Mouse (Mus musculus) CH12.LX (cell line): ENCODE measurements around the gene 9430015G10Rik. TPM values are rescaled to one million over a fixed set of nuclear protein-coding genes. Genes with fewer than 3 reads are reported as not detected.
A peak's percentile ranks its signal among the peaks of the same experiment; 100 is the strongest.

Experiments
- DNase-seq: peaks from one replicate; pipeline ENCODE4 v3.0.0-alpha.2; 2013; ENCODE audit errors: extremely low read depth
- H3K27ac ChIP-seq: 2 replicates; pipeline ENCODE4 v1.5.1; 2012; ENCODE audit warnings: low read depth, mild to moderate bottlenecking, control low read depth, moderate library complexity; ENCODE audit not compliant: insufficient read depth
- H3K27me3 ChIP-seq: replicated peaks from 2 replicates; pipeline ENCODE3; 2012; ENCODE audit warnings: inconsistent platforms
- H3K36me3 ChIP-seq, 2 experiments: replicated peaks in 1 of 2; 2 replicates each; pipeline versions ENCODE3 to v1.6.1; 2012; ENCODE audit warnings: inconsistent platforms in 1 of 2, low read length in 1 of 2, mild to moderate bottlenecking in 1 of 2, mixed read lengths in 1 of 2, moderate library complexity in 1 of 2; ENCODE audit not compliant: control insufficient read depth in 1 of 2, insufficient read depth in 1 of 2
- H3K4me1 ChIP-seq, 2 experiments: 2 replicates each; pipeline ENCODE4 v1.6.1; 2012; ENCODE audit warnings: inconsistent platforms in 1 of 2, moderate library complexity in 1 of 2; ENCODE audit not compliant: insufficient read depth in 2 of 2, control insufficient read depth in 1 of 2
- H3K4me2 ChIP-seq: 2 replicates; pipeline ENCODE4 v1.6.1; 2012; ENCODE audit warnings: low read depth, mild to moderate bottlenecking, control low read depth; ENCODE audit not compliant: poor library complexity, insufficient read depth, severe bottlenecking
- H3K4me3 ChIP-seq, 3 experiments: fragments of 150-350 bp in 1 of 3; sonication (generic) in 1 of 3; replicated peaks in 1 of 3; 2 replicates each; pipeline versions ENCODE3 to v1.5.1; 2011 to 2012; ENCODE audit warnings: low read depth in 2 of 3, low read length in 2 of 3, mild to moderate bottlenecking in 2 of 3, moderate library complexity in 2 of 3, control low read depth in 1 of 3, improper control_type of control experiment in 1 of 3, inconsistent platforms in 1 of 3, mixed read lengths in 1 of 3; ENCODE audit not compliant: poor library complexity in 1 of 3
- H3K79me2 ChIP-seq: replicated peaks from 2 replicates; pipeline ENCODE4 v1.6.1; 2012; ENCODE audit warnings: mild to moderate bottlenecking, moderate library complexity; ENCODE audit not compliant: control insufficient read depth, poor library complexity, insufficient read depth, severe bottlenecking; ENCODE audit errors: extremely low read depth
- H3K9ac ChIP-seq: 2 replicates; pipeline ENCODE4 v1.6.1; 2012; ENCODE audit warnings: low read depth, mild to moderate bottlenecking, control low read depth, moderate library complexity; ENCODE audit not compliant: insufficient read depth
- H3K9me3 ChIP-seq: replicated peaks from 2 replicates; pipeline ENCODE3; 2012; ENCODE audit warnings: low read length, inconsistent platforms, mixed read lengths
- CTCF ChIP-seq, 2 experiments: IDR thresholded peaks in 1 of 2; conservative IDR thresholded peaks in 1 of 2; 2 replicates each; pipeline ENCODE4 v1.5.1; 2011 to 2012; ENCODE audit warnings: low read depth in 2 of 2, low read length in 2 of 2, improper control_type of control experiment in 1 of 2, inconsistent platforms in 1 of 2, mild to moderate bottlenecking in 1 of 2, moderate library complexity in 1 of 2
- E2F4 ChIP-seq: IDR thresholded peaks from 2 replicates; pipeline ENCODE4 v1.6.1; 2011; ENCODE audit warnings: low read depth, low read length, improper control_type of control experiment; ENCODE audit not compliant: insufficient replicate concordance
- ELF1 ChIP-seq: IDR thresholded peaks from 2 replicates; pipeline ENCODE4 v1.6.1; 2014; ENCODE audit warnings: low read depth, mild to moderate bottlenecking, inconsistent platforms, low read length, improper control_type of control experiment
- EP300 ChIP-seq: IDR thresholded peaks from 2 replicates; pipeline ENCODE4 v1.6.1; 2011; ENCODE audit warnings: low read length, improper control_type of control experiment
- GABPA ChIP-seq: IDR thresholded peaks from 2 replicates; pipeline ENCODE4 v1.6.1; 2012; ENCODE audit warnings: low read depth, low read length, improper control_type of control experiment, inconsistent platforms; ENCODE audit not compliant: insufficient replicate concordance
- HCFC1 ChIP-seq: IDR thresholded peaks from 2 replicates; pipeline ENCODE4 v1.6.1; 2012; ENCODE audit warnings: low read depth, mild to moderate bottlenecking, inconsistent platforms, low read length, improper control_type of control experiment
- JUND ChIP-seq: conservative IDR thresholded peaks from 2 replicates; pipeline ENCODE4 v1.6.1; 2011; ENCODE audit warnings: low read depth, low read length, improper control_type of control experiment
- MAFK ChIP-seq: IDR thresholded peaks from 2 replicates; pipeline ENCODE4 v1.6.1; 2011; ENCODE audit warnings: low read length, improper control_type of control experiment; ENCODE audit not compliant: insufficient replicate concordance
- MAZ ChIP-seq: IDR thresholded peaks from 2 replicates; pipeline ENCODE4 v1.6.1; 2012; ENCODE audit warnings: low read depth, mild to moderate bottlenecking, inconsistent platforms, low read length, improper control_type of control experiment, moderate library complexity
- MYC ChIP-seq: IDR thresholded peaks from 2 replicates; pipeline ENCODE4 v1.6.1; 2011; ENCODE audit warnings: low read depth, mild to moderate bottlenecking, improper control_type of control experiment, low read length
- NELFE ChIP-seq: IDR thresholded peaks from 2 replicates; pipeline ENCODE4 v1.6.1; 2011; ENCODE audit warnings: low read depth, low read length, improper control_type of control experiment
- POLR2A ChIP-seq: IDR thresholded peaks from 2 replicates; pipeline ENCODE4 v1.6.1; 2011; ENCODE audit warnings: low read depth, mild to moderate bottlenecking, improper control_type of control experiment, low read length
- POLR2AphosphoS2 ChIP-seq: IDR thresholded peaks from 2 replicates; pipeline ENCODE4 v1.6.1; 2011; ENCODE audit warnings: low read depth, low read length, improper control_type of control experiment
- RAD21 ChIP-seq: IDR thresholded peaks from 2 replicates; pipeline ENCODE4 v1.6.1; 2011; ENCODE audit warnings: low read depth, mild to moderate bottlenecking, low read length, improper control_type of control experiment, moderate library complexity
- SIN3A ChIP-seq: IDR thresholded peaks from 2 replicates; pipeline ENCODE4 v1.6.1; 2012; ENCODE audit warnings: low read length, improper control_type of control experiment, inconsistent platforms
- TBP ChIP-seq: conservative IDR thresholded peaks from 2 replicates; pipeline ENCODE4 v1.6.1; 2011; ENCODE audit warnings: low read depth, low read length, improper control_type of control experiment
- TCF12 ChIP-seq: IDR thresholded peaks from 2 replicates; pipeline ENCODE4 v1.6.1; 2014; ENCODE audit warnings: low read depth, mild to moderate bottlenecking, inconsistent platforms, low read length, improper control_type of control experiment
- UBTF ChIP-seq: IDR thresholded peaks from 2 replicates; pipeline ENCODE4 v1.6.1; 2012; ENCODE audit warnings: low read depth, mild to moderate bottlenecking, inconsistent platforms, low read length, improper control_type of control experiment, moderate library complexity
- USF2 ChIP-seq: conservative IDR thresholded peaks from 2 replicates; pipeline ENCODE4 v1.6.1; 2011; ENCODE audit warnings: low read depth, low read length, improper control_type of control experiment
- ZMIZ1 ChIP-seq: IDR thresholded peaks from 2 replicates; pipeline ENCODE4 v1.6.1; 2012; ENCODE audit warnings: low read depth, mild to moderate bottlenecking, inconsistent platforms, low read length, improper control_type of control experiment
- ZNF384 ChIP-seq: IDR thresholded peaks from 2 replicates; pipeline ENCODE4 v1.6.1; 2012; ENCODE audit warnings: low read depth, low read length, improper control_type of control experiment, inconsistent platforms
- dilution Hi-C: fragments of 300-500 bp; cut with MboI; formaldehyde crosslinking; loops from 2 replicates; pipeline ENCODE4 v1.14.3; 2020; ENCODE audit warnings: low sequenced_read_pairs; ENCODE audit not compliant: extremely low pct_unique_long_range_greater_than_20kb, extremely low pct_ligation_motif_present
- in situ Hi-C: fragments of 300-500 bp; cut with MboI; formaldehyde crosslinking; loops from 3 replicates; pipeline ENCODE4 v1.14.3; 2019; ENCODE audit warnings: low sequenced_read_pairs, low pct_ligation_motif_present, low pct_unique_long_range_greater_than_20kb, mixed read lengths
- polyA plus RNA-seq: library from polyadenylated mRNA; unstranded; fragments of >175 nt; gene quantifications from 2 replicates; pipeline ENCODE4 v1.2.1, GENCODE M21; 2012; ENCODE audit warnings: low read depth; ENCODE audit not compliant: insufficient read length
- total RNA-seq, 2 experiments: library from RNA; depleted of rRNA; stranded (reverse); fragments of 300-350 nt in 1 of 2; fragments of >200 nt in 1 of 2; gene quantifications; 2 replicates each; pipeline ENCODE4 v1.2.3; 2012 to 2014

9430015G10Rik gene
- total and polyA plus RNA-seq, 3 experiments: 29.8 to 37.7 (median 29.8) TPM

GRCm38 (mm10) chr4:156065156-156065894 lies 44.5 kb upstream of the 9430015G10Rik start:
- H3K4me2 ChIP-seq: no peak overlapping the region
- no peaks in the 10 kb centered on the region for H3K27me3 ChIP-seq
- dilution Hi-C loops (no loop called here), in situ Hi-C loops (no loop called here)
- no peak overlapping the region for H3K9ac ChIP-seq
- H3K4me3 ChIP-seq: no peak overlapping the region
- TF ChIP-seq MYC: no peak
- no peak for TF ChIP-seq RAD21
- no peak for TF ChIP-seq UBTF
- no peak for TF ChIP-seq E2F4
- TF ChIP-seq CTCF (conservative IDR thresholded peaks at IDR 0.05 in 1 of 2, IDR thresholded peaks at IDR 0.05 in 1 of 2; ENCODE audit: low read depth in 2 of 2, low read length in 2 of 2): no peak
- TF ChIP-seq ZNF384: no peak
- TF ChIP-seq MAFK: no peak
- no peak for TF ChIP-seq SIN3A
- TF ChIP-seq POLR2AphosphoS2: no peak
- TF ChIP-seq POLR2A: no peak
- no peak for TF ChIP-seq USF2
- TF ChIP-seq GABPA: no peak
- DNase-seq: no peak
- H3K9me3 ChIP-seq: no peaks in the 10 kb centered on the region
- peaks cover 0 to 23% of the 10 kb centered on the region in 2 experiments for H3K36me3 ChIP-seq
- H3K4me1 ChIP-seq: peaks cover 17 to 60% of the 10 kb centered on the region in 2 experiments
- H3K79me2 ChIP-seq: no peaks in the 10 kb centered on the region
- no peak overlapping the region for H3K27ac ChIP-seq

- DNase-seq: peak; percentile 59
- peaks cover 0 to 23% of the 10 kb centered on the region in 2 experiments for H3K36me3 ChIP-seq
- H3K27me3 ChIP-seq: no peaks in the 10 kb centered on the region
- TF ChIP-seq POLR2A (peak; percentile 66), ZMIZ1 (peak; percentile 30; the same call in 1 of the 2 replicates), ZNF384 (no peak), TCF12 (peak; percentile 55), NELFE (peak; percentile 70; the same call in 1 of the 2 replicates), JUND (no peak), MAZ (no peak), TBP (0 out of 2 replicates have a peak, but pooled peaks have one; percentile 57), EP300 (peak; percentile 28; the same call in 1 of the 2 replicates), SIN3A (0 out of 2 replicates have a peak, but pooled peaks have one; percentile 25), ELF1 (peak; percentile 88), HCFC1 (peak; percentile 62)
- peak overlapping the region; percentile 70 for H3K27ac ChIP-seq
- peak overlapping the region; percentile 81 for H3K4me2 ChIP-seq
- peaks cover 19 to 71% of the 10 kb centered on the region in 2 experiments for H3K4me1 ChIP-seq
- no peaks in the 10 kb centered on the region for H3K9me3 ChIP-seq
- in situ Hi-C loops (no loop called here), dilution Hi-C loops (no loop called here)
- peak overlapping the region; percentile 88 for H3K9ac ChIP-seq
- peak overlapping the region; percentile 62 to 74 (median 63) for H3K4me3 ChIP-seq
- no peaks in the 10 kb centered on the region for H3K79me2 ChIP-seq
Measured at GRCm38 (mm10) chr4:156067256-156067949, 42.4 kb upstream of the 9430015G10Rik start.
